Mouse (Mus musculus) brain, embryonic 14.5 days (tissue): ENCODE measurements at regions not wholly inside any gene's neighbourhood (a gene's known extent, or its start where the extent isn't known, plus 50 kb on each side); places are given as distances from the start of the nearest gene placed in this dataset.

Experiments
- CTCF ChIP-seq: fragments of 200-500 bp; IDR thresholded peaks from 2 replicates; pipeline ENCODE4 v1.5.1; 2012; ENCODE audit warnings: inconsistent platforms, mild to moderate bottlenecking, moderate library complexity, borderline replicate concordance; ENCODE audit not compliant: insufficient read depth, insufficient read length; ENCODE audit errors: extremely low read depth
- POLR2A ChIP-seq: fragments of 200-500 bp; IDR thresholded peaks from 2 replicates; pipeline ENCODE4 v1.6.1; 2012; ENCODE audit warnings: mild to moderate bottlenecking, inconsistent platforms, borderline replicate concordance; ENCODE audit not compliant: poor library complexity, insufficient read depth, insufficient read length, severe bottlenecking; ENCODE audit errors: extremely low read depth

DNA sequence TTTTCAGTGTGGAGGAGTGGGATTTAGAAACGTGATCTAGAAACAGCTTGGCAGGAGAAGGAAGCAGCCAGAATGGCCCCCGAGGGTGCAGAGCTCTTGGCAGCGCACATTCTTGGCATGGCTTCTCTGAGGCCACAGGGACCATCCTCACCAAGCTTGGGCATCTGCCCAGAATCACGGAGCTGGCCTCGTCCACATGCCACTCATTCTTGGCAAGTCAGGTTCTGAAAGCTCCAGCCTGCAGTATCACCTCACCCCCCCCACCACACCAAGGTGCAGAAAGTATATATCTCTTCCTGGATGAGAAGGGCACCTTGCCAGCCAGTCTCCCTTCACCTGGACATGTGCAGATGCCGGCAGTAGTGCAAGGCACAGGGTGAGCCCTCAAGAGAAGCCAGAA is 356.2 kb downstream of the Prdm2 start:
- TF ChIP-seq CTCF (no peak), POLR2A (no peak)
